Mouse (Mus musculus) MEL (cell line): ENCODE results near the gene Fars2. TPM values are rescaled to one million over a fixed set of nuclear protein-coding genes. Genes with fewer than 3 reads are reported as not detected.

Source experiments
- DNase-seq: peaks from one replicate; pipeline ENCODE4 v3.0.0; 2011; ENCODE audit warnings: low read depth, low spot score
- H3K27ac ChIP-seq: 2 replicates; pipeline ENCODE4 v1.5.1; 2012; ENCODE audit warnings: low read depth, mild to moderate bottlenecking, control low read depth, low read length, moderate library complexity; ENCODE audit not compliant: control insufficient read depth
- H3K27me3 ChIP-seq, 2 experiments: fragments of 150-350 bp in 1 of 2; sonication (generic) in 1 of 2; 2 replicates each; pipeline ENCODE4 v1.6.1; 2012; ENCODE audit warnings: low read length in 2 of 2, mild to moderate bottlenecking in 2 of 2, improper control_type of control experiment in 1 of 2, moderate library complexity in 1 of 2; ENCODE audit not compliant: insufficient read depth in 2 of 2, control insufficient read depth in 1 of 2
- H3K36me3 ChIP-seq, 2 experiments: 2 replicates each; pipeline ENCODE4 v1.6.1; 2012 to 2014; ENCODE audit warnings: low read length in 2 of 2, improper control_type of control experiment in 1 of 2, inconsistent platforms in 1 of 2, mild to moderate bottlenecking in 1 of 2; ENCODE audit not compliant: insufficient read depth in 2 of 2, control insufficient read depth in 1 of 2
- H3K4me1 ChIP-seq, 2 experiments: fragments of 150-350 bp in 1 of 2; sonication (generic) in 1 of 2; 2 replicates each; pipeline ENCODE4 v1.6.1; 2012; ENCODE audit warnings: low read length in 2 of 2, improper control_type of control experiment in 1 of 2, mild to moderate bottlenecking in 1 of 2; ENCODE audit not compliant: insufficient read depth in 2 of 2, control insufficient read depth in 1 of 2
- H3K4me3 ChIP-seq, 2 experiments: fragments of 150-350 bp in 1 of 2; sonication (generic) in 1 of 2; 2 replicates each; pipeline ENCODE4 v1.5.1; 2012; ENCODE audit warnings: low read depth in 2 of 2, low read length in 2 of 2, mild to moderate bottlenecking in 2 of 2, moderate library complexity in 2 of 2, control low read depth in 1 of 2, improper control_type of control experiment in 1 of 2; ENCODE audit not compliant: control insufficient read depth in 1 of 2, insufficient read depth in 1 of 2
- H3K79me2 ChIP-seq: 2 replicates; pipeline ENCODE4 v1.6.1; 2012; ENCODE audit warnings: mild to moderate bottlenecking, low read length, moderate library complexity; ENCODE audit not compliant: control insufficient read depth, poor library complexity, insufficient read depth
- H3K9ac ChIP-seq: 2 replicates; pipeline ENCODE4 v1.6.1; 2012; ENCODE audit warnings: low read depth, mild to moderate bottlenecking, control low read depth, low read length, moderate library complexity; ENCODE audit not compliant: control insufficient read depth, poor library complexity, severe bottlenecking
- H3K9me3 ChIP-seq: fragments of 150-350 bp; sonication (generic); replicated peaks from 2 replicates; pipeline ENCODE4 v1.6.1; 2012; ENCODE audit warnings: mild to moderate bottlenecking, low read length, improper control_type of control experiment, moderate library complexity; ENCODE audit not compliant: insufficient read depth
- BHLHE40 ChIP-seq: IDR thresholded peaks from 2 replicates; pipeline ENCODE4 v1.6.1; 2012; ENCODE audit warnings: low read depth, mild to moderate bottlenecking, inconsistent platforms, low read length, improper control_type of control experiment, borderline replicate concordance
- CHD2 ChIP-seq: IDR thresholded peaks from 2 replicates; pipeline ENCODE4 v1.6.1; 2011; ENCODE audit warnings: low read length, improper control_type of control experiment
- CTCF ChIP-seq, 3 experiments: IDR thresholded peaks in 2 of 3; conservative IDR thresholded peaks in 1 of 3; 2 replicates each; pipeline ENCODE4 v1.5.1; 2011 to 2012; ENCODE audit warnings: low read length in 3 of 3, low read depth in 2 of 3, mild to moderate bottlenecking in 2 of 3, improper control_type of control experiment in 1 of 3, inconsistent platforms in 1 of 3, mixed read lengths in 1 of 3, moderate library complexity in 1 of 3; ENCODE audit not compliant: control insufficient read depth in 1 of 3, insufficient read depth in 1 of 3, poor library complexity in 1 of 3, severe bottlenecking in 1 of 3
- ELF1 ChIP-seq: IDR thresholded peaks from 2 replicates; pipeline ENCODE4 v1.6.1; 2014; ENCODE audit warnings: low read depth, mild to moderate bottlenecking, inconsistent platforms, low read length, improper control_type of control experiment, moderate library complexity
- GABPA ChIP-seq: IDR thresholded peaks from 2 replicates; pipeline ENCODE4 v1.6.1; 2012; ENCODE audit warnings: low read depth, mild to moderate bottlenecking, inconsistent platforms, low read length, improper control_type of control experiment, moderate library complexity
- HCFC1 ChIP-seq: IDR thresholded peaks from 2 replicates; pipeline ENCODE4 v1.6.1; 2012; ENCODE audit warnings: low read depth, mild to moderate bottlenecking, inconsistent platforms, low read length, improper control_type of control experiment, moderate library complexity
- JUND ChIP-seq: IDR thresholded peaks from 2 replicates; pipeline ENCODE4 v1.6.1; 2011; ENCODE audit warnings: low read depth, mild to moderate bottlenecking, improper control_type of control experiment, low read length
- KAT2A ChIP-seq: conservative IDR thresholded peaks from 2 replicates; pipeline ENCODE4 v1.6.1; 2012; ENCODE audit warnings: low read depth, low read length, improper control_type of control experiment, inconsistent platforms
- MAX ChIP-seq: IDR thresholded peaks from 2 replicates; pipeline ENCODE4 v1.6.1; 2011; ENCODE audit warnings: low read length, improper control_type of control experiment
- MAZ ChIP-seq: IDR thresholded peaks from 2 replicates; pipeline ENCODE4 v1.6.1; 2012; ENCODE audit warnings: low read depth, mild to moderate bottlenecking, inconsistent platforms, low read length, improper control_type of control experiment
- MYC ChIP-seq: IDR thresholded peaks from 2 replicates; pipeline ENCODE4 v1.6.1; 2011; ENCODE audit warnings: low read depth, mild to moderate bottlenecking, low read length, improper control_type of control experiment, moderate library complexity
- NELFE ChIP-seq: IDR thresholded peaks from 2 replicates; pipeline ENCODE4 v1.6.1; 2011; ENCODE audit warnings: low read depth, low read length, improper control_type of control experiment
- POLR2A ChIP-seq, 2 experiments: IDR thresholded peaks; 2 replicates each; pipeline ENCODE4 v1.6.1; 2011 to 2012; ENCODE audit warnings: low read length in 2 of 2, mild to moderate bottlenecking in 2 of 2, control low read depth in 1 of 2, improper control_type of control experiment in 1 of 2, low read depth in 1 of 2, moderate library complexity in 1 of 2; ENCODE audit not compliant: control insufficient read depth in 1 of 2, insufficient read depth in 1 of 2, poor library complexity in 1 of 2
- POLR2AphosphoS2 ChIP-seq: IDR thresholded peaks from 2 replicates; pipeline ENCODE4 v1.6.1; 2011; ENCODE audit warnings: low read length, improper control_type of control experiment
- POLR2AphosphoS5 ChIP-seq: IDR thresholded peaks from 2 replicates; pipeline ENCODE4 v1.6.1; 2012; ENCODE audit warnings: low read depth, borderline replicate concordance, mild to moderate bottlenecking, inconsistent platforms, low read length, moderate library complexity, mixed read lengths
- RCOR1 ChIP-seq: IDR thresholded peaks from 2 replicates; pipeline ENCODE4 v1.6.1; 2012; ENCODE audit warnings: low read depth, mild to moderate bottlenecking, inconsistent platforms, low read length, improper control_type of control experiment
- SMC3 ChIP-seq: IDR thresholded peaks from 2 replicates; pipeline ENCODE4 v1.6.1; 2011; ENCODE audit warnings: low read depth, low read length, improper control_type of control experiment
- TCF12 ChIP-seq: IDR thresholded peaks from 2 replicates; pipeline ENCODE4 v1.6.1; 2014; ENCODE audit warnings: low read depth, mild to moderate bottlenecking, inconsistent platforms, low read length, improper control_type of control experiment, moderate library complexity
- UBTF ChIP-seq: IDR thresholded peaks from 2 replicates; pipeline ENCODE4 v1.6.1; 2012; ENCODE audit warnings: low read depth, mild to moderate bottlenecking, inconsistent platforms, low read length, improper control_type of control experiment, moderate library complexity, borderline replicate concordance; ENCODE audit not compliant: insufficient read depth
- USF1 ChIP-seq: IDR thresholded peaks from 2 replicates; pipeline ENCODE4 v1.6.1; 2014; ENCODE audit warnings: low read depth, mild to moderate bottlenecking, inconsistent platforms, low read length, improper control_type of control experiment, moderate library complexity
- ZMIZ1 ChIP-seq: IDR thresholded peaks from 2 replicates; pipeline ENCODE4 v1.6.1; 2012; ENCODE audit warnings: low read depth, mild to moderate bottlenecking, inconsistent platforms, low read length, improper control_type of control experiment, moderate library complexity
- polyA plus RNA-seq, 2 experiments: library from polyadenylated mRNA; stranded (reverse) in 1 of 2; unstranded in 1 of 2; fragments of >175 nt in 1 of 2; fragments of >200 nt in 1 of 2; gene quantifications; 2 replicates each; pipeline versions ENCODE4 v1.2.1 to v1.2.4; 2012; ENCODE audit warnings: low replicate concordance in 2 of 2, low read depth in 1 of 2; ENCODE audit not compliant: insufficient read length in 2 of 2, insufficient read depth in 1 of 2, missing spikeins in 1 of 2
- total RNA-seq: library from RNA; depleted of rRNA; stranded (reverse); fragments of 300-350 nt; gene quantifications from 2 replicates; pipeline ENCODE4 v1.2.3, GENCODE M21; 2012

The Fars2 gene
- total and polyA plus RNA-seq, 3 experiments: 32.6 to 39.2 TPM; not detected in 1

GRCm38 (mm10) chr13:36451437-36451836 is 334.2 kb downstream of the Fars2 start:
- H3K9ac ChIP-seq: no peak overlapping the region
- H3K4me1 ChIP-seq: no peaks in the 10 kb centered on the region
- TF ChIP-seq POLR2AphosphoS2: no peak
- H3K9me3 ChIP-seq: no peaks in the 10 kb centered on the region
- no peak overlapping the region for H3K4me3 ChIP-seq
- no peak for DNase-seq
- H3K79me2 ChIP-seq: no peaks in the 10 kb centered on the region
- H3K27ac ChIP-seq: no peak overlapping the region
- H3K27me3 ChIP-seq: no peaks in the 10 kb centered on the region
- no peaks in the 10 kb centered on the region for H3K36me3 ChIP-seq

DNA sequence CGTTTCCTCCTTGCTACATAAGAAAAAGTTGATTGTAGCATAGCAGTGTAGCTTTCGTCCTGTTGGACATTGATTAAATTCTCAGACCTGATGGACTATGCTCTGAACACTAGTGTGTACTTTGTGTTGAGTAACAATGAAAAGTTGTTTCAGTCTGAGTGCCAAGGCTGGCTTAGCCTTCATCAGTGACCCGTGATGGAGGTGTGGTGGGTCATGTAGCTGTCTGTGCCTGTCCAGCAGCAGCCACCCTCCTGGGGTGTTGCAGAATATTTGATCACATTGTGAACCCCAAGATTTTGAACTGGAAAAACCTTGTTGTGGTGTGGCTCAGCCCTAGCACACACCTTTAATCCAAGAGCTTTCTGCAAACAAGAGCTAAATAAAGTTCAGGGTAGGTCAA is 343.3 kb downstream of the Fars2 start:
- Histone ChIP-seq H3K9me3 (no peaks in the 10 kb centered on the region), H3K4me3 (no peak overlapping the region), H3K9ac (no peak overlapping the region), H3K27me3 (no peaks in the 10 kb centered on the region), H3K79me2 (no peaks in the 10 kb centered on the region), H3K4me1 (no peaks in the 10 kb centered on the region), H3K36me3 (no peaks in the 10 kb centered on the region), H3K27ac (no peak overlapping the region)
- no peak for DNase-seq
- TF ChIP-seq CTCF (IDR thresholded peaks at IDR 0.05 in 2 of 3, conservative IDR thresholded peaks at IDR 0.05 in 1 of 3; ENCODE audit: control insufficient read depth in 1 of 3, insufficient read depth in 1 of 3, low read depth in 2 of 3, low read length in 3 of 3, poor library complexity in 1 of 3, severe bottlenecking in 1 of 3): no peak
- TF ChIP-seq BHLHE40: no peak
- TF ChIP-seq HCFC1: no peak
- TF ChIP-seq CHD2: no peak
- no peak for TF ChIP-seq ZMIZ1
- TF ChIP-seq UBTF: no peak
- no peak for TF ChIP-seq USF1
- TF ChIP-seq KAT2A: no peak
- no peak for TF ChIP-seq MAX
- TF ChIP-seq ELF1: no peak
- TF ChIP-seq TCF12: no peak
- no peak for TF ChIP-seq POLR2AphosphoS5
- no peak for TF ChIP-seq RCOR1
- TF ChIP-seq JUND: no peak
- TF ChIP-seq POLR2A (IDR thresholded peaks at IDR 0.05; ENCODE audit: control insufficient read depth in 1 of 2, insufficient read depth in 1 of 2, low read depth in 1 of 2, low read length in 2 of 2, poor library complexity in 1 of 2): no peak
- no peak for TF ChIP-seq MYC
- TF ChIP-seq SMC3: no peak
- TF ChIP-seq GABPA: no peak
- no peak for TF ChIP-seq NELFE
- no peak for TF ChIP-seq MAZ
